Mouse (Mus musculus): ENCODE measurements around the gene Clmn.

GRCm38 (mm10) chr12:104765761-104766160 lies 99.1 kb downstream of the Clmn start:
- TF ChIP-seq CTCF (IDR thresholded peaks at IDR 0.05) = no peak
- no peak for TF ChIP-seq EP300 (IDR thresholded peaks at IDR 0.05)
